Mouse (Mus musculus): ENCODE results near the gene Ddx50. TPM values are rescaled to one million over a fixed set of nuclear protein-coding genes. Genes with fewer than 3 reads are reported as not detected.

Gene Ddx50
- polyA plus RNA-seq, 1 experiment from 2014 or later: 93.5 TPM

GRCm38 (mm10) chr10:62668043-62668442, 17.0 kb upstream of the Ddx50 start:
- Histone ChIP-seq H3K36me3 (no peaks in the 10 kb centered on the region), H3K4me2 (no peak overlapping the region), H3K9ac (no peak overlapping the region), H3K4me3 (no peak overlapping the region), H3K9me3 (no peaks in the 10 kb centered on the region), H3K27me3 (replicated peaks) (no peaks in the 10 kb centered on the region), H3K27ac (replicated peaks) (no peak overlapping the region), H3K4me1 (peaks cover 17% of the 10 kb centered on the region)
- ATAC-seq (ENCODE audit: extremely low read depth, insufficient number of reproducible peaks, low FRiP score, low TSS enrichment): no peak
- 22% methylated on average over 5 of the region's 5 CpGs for WGBS

- peak overlapping the region; percentile 69 for H3K27ac ChIP-seq (replicated peaks)
- peaks cover 17% of the 10 kb centered on the region for H3K4me1 ChIP-seq
- peak overlapping the region; percentile 74 for H3K9ac ChIP-seq
- peak overlapping the region; percentile 42 for H3K4me3 ChIP-seq
- H3K4me2 ChIP-seq: peak overlapping the region; percentile 69
- no peaks in the 10 kb centered on the region for H3K9me3 ChIP-seq
- no peak for ATAC-seq (ENCODE audit: extremely low read depth, insufficient number of reproducible peaks, low FRiP score, low TSS enrichment)
- 35% methylated on average over 27 of the region's 27 CpGs for WGBS
- H3K27me3 ChIP-seq (replicated peaks): no peaks in the 10 kb centered on the region
- no peaks in the 10 kb centered on the region for H3K36me3 ChIP-seq
Measured at GRCm38 (mm10) chr10:62664963-62665590, 14.1 kb upstream of the Ddx50 start.

- H3K9ac ChIP-seq: no peak overlapping the region
- H3K4me2 ChIP-seq: peak overlapping the region; percentile 69; the same call in 1 of the 2 replicates
- no peaks in the 10 kb centered on the region for H3K9me3 ChIP-seq
- no peak overlapping the region for H3K4me3 ChIP-seq
- H3K4me1 ChIP-seq: peaks cover 17% of the 10 kb centered on the region
- H3K27me3 ChIP-seq (replicated peaks): no peaks in the 10 kb centered on the region
- H3K36me3 ChIP-seq: no peaks in the 10 kb centered on the region
- H3K27ac ChIP-seq (replicated peaks): no peak overlapping the region
- no peak for ATAC-seq (ENCODE audit: extremely low read depth, insufficient number of reproducible peaks, low FRiP score, low TSS enrichment)
- WGBS: 73% methylated on average over 10 of the region's 10 CpGs
Measured at GRCm38 (mm10) chr10:62664171-62664570, 13.2 kb upstream of the Ddx50 start.

GRCm38 (mm10) chr10:62656711-62657110, 5.7 kb upstream of the Ddx50 start:
- no peak overlapping the region for H3K4me3 ChIP-seq
- no peak overlapping the region for H3K9ac ChIP-seq
- H3K27me3 ChIP-seq (replicated peaks): no peaks in the 10 kb centered on the region
- no peak for ATAC-seq (ENCODE audit: extremely low read depth, insufficient number of reproducible peaks, low FRiP score, low TSS enrichment)
- H3K4me2 ChIP-seq: no peak overlapping the region
- H3K27ac ChIP-seq (replicated peaks): no peak overlapping the region
- 71% methylated on average over 7 of the region's 7 CpGs for WGBS
- H3K4me1 ChIP-seq: peaks cover 6% of the 10 kb centered on the region; the same call in 1 of the 2 replicates
- H3K36me3 ChIP-seq: no peaks in the 10 kb centered on the region
- no peaks in the 10 kb centered on the region for H3K9me3 ChIP-seq

GRCm38 (mm10) chr10:62651961-62652360, 943 bp upstream of the Ddx50 start:
- H3K36me3 ChIP-seq: peaks cover 7% of the 10 kb centered on the region
- ATAC-seq (ENCODE audit: extremely low read depth, insufficient number of reproducible peaks, low FRiP score, low TSS enrichment): no peak
- H3K4me3 ChIP-seq: peak overlapping the region; percentile 87
- peak overlapping the region; percentile 97 for H3K27ac ChIP-seq (replicated peaks)
- H3K9ac ChIP-seq: peak overlapping the region; percentile 82
- H3K9me3 ChIP-seq: no peaks in the 10 kb centered on the region
- peaks cover 19% of the 10 kb centered on the region for H3K4me1 ChIP-seq
- 24% methylated on average over 3 of the region's 3 CpGs for WGBS
- H3K27me3 ChIP-seq (replicated peaks): no peaks in the 10 kb centered on the region
- H3K4me2 ChIP-seq: peak overlapping the region; percentile 84

- H3K9me3 ChIP-seq: no peaks in the 10 kb centered on the region
- peak overlapping the region; percentile 94 for H3K9ac ChIP-seq
- 0% methylated on average over 17 of the region's 17 CpGs for WGBS
- peaks cover 23% of the 10 kb centered on the region for H3K36me3 ChIP-seq
- H3K4me1 ChIP-seq: peaks cover 19% of the 10 kb centered on the region
- peak overlapping the region; percentile 97 for H3K27ac ChIP-seq (replicated peaks)
- ATAC-seq (ENCODE audit: extremely low read depth, insufficient number of reproducible peaks, low FRiP score, low TSS enrichment): no peak
- peak overlapping the region; percentile 87 for H3K4me3 ChIP-seq
- no peaks in the 10 kb centered on the region for H3K27me3 ChIP-seq (replicated peaks)
- H3K4me2 ChIP-seq: peak overlapping the region; percentile 84
Measured at GRCm38 (mm10) chr10:62650358-62650782, 648 bp downstream of the Ddx50 start.

GRCm38 (mm10) chr10:62604161-62604560, 46.9 kb downstream of the Ddx50 start:
- Histone ChIP-seq H3K36me3 (no peaks in the 10 kb centered on the region; the same call in 1 of the 2 replicates), H3K27me3 (replicated peaks) (no peaks in the 10 kb centered on the region), H3K4me2 (no peak overlapping the region), H3K9me3 (no peaks in the 10 kb centered on the region), H3K4me1 (peaks cover 19% of the 10 kb centered on the region), H3K4me3 (no peak overlapping the region), H3K9ac (no peak overlapping the region), H3K27ac (replicated peaks) (no peak overlapping the region)
- ATAC-seq (ENCODE audit: extremely low read depth, insufficient number of reproducible peaks, low FRiP score, low TSS enrichment): no peak
- WGBS: 69% methylated on average over 3 of the region's 3 CpGs

- Histone ChIP-seq H3K36me3 (peaks cover 5% of the 10 kb centered on the region), H3K4me3 (no peak overlapping the region), H3K9me3 (no peaks in the 10 kb centered on the region), H3K4me1 (peaks cover 19% of the 10 kb centered on the region), H3K4me2 (peak overlapping the region; percentile 96; the same call in 1 of the 2 replicates), H3K9ac (0 out of 2 replicates have a peak overlapping the region, but pooled peaks have one; percentile 87), H3K27me3 (replicated peaks) (no peaks in the 10 kb centered on the region), H3K27ac (replicated peaks) (no peak overlapping the region)
- no peak for ATAC-seq (ENCODE audit: extremely low read depth, insufficient number of reproducible peaks, low FRiP score, low TSS enrichment)
- 86% methylated on average over 12 of the region's 12 CpGs for WGBS
Measured at GRCm38 (mm10) chr10:62603233-62604030, 47.6 kb downstream of the Ddx50 start.

GRCm38 (mm10) chr10:62602177-62603040, 48.6 kb downstream of the Ddx50 start, which contains the start of gene Ddx21:
Gene Ddx21 (minus strand): TSS chr10:62602281.
- Histone ChIP-seq H3K4me1 (peaks cover 23% of the 10 kb centered on the region), H3K27me3 (replicated peaks) (no peaks in the 10 kb centered on the region), H3K36me3 (peaks cover 15% of the 10 kb centered on the region), H3K9ac (peak within 1 kb of the TSS; percentile 87), H3K9me3 (no peaks in the 10 kb centered on the region), H3K4me2 (peak within 1 kb of the TSS; percentile 96), H3K27ac (replicated peaks) (peak within 1 kb of the TSS; percentile 66), H3K4me3 (peak within 1 kb of the TSS; percentile 68)
- ATAC-seq (ENCODE audit: extremely low read depth, insufficient number of reproducible peaks, low FRiP score, low TSS enrichment): peak; percentile 77
- 5% methylated on average over 53 of the region's 53 CpGs for WGBS

- peak overlapping the region; percentile 66 for H3K27ac ChIP-seq (replicated peaks)
- ATAC-seq (ENCODE audit: extremely low read depth, insufficient number of reproducible peaks, low FRiP score, low TSS enrichment): peak; percentile 26; the same call in 1 of the 2 replicates
- WGBS: 0% methylated on average over 23 of the region's 23 CpGs
Measured at GRCm38 (mm10) chr10:62601833-62602176, 49.2 kb downstream of the Ddx50 start.

More at GRCm38 (mm10) chr10:62601833-62602176, 49.2 kb downstream of the Ddx50 start:
- H3K9me3 ChIP-seq: no peaks in the 10 kb centered on the region
- peak overlapping the region; percentile 87 for H3K9ac ChIP-seq
- peaks cover 21% of the 10 kb centered on the region for H3K36me3 ChIP-seq
- no peaks in the 10 kb centered on the region for H3K27me3 ChIP-seq (replicated peaks)
- H3K4me1 ChIP-seq: peaks cover 23% of the 10 kb centered on the region
- peak overlapping the region; percentile 68 for H3K4me3 ChIP-seq
- peak overlapping the region; percentile 96 for H3K4me2 ChIP-seq

Measured in heart, embryonic 13.5 days (tissue).